Mouse (Mus musculus) heart, adult 2 months (tissue): ENCODE measurements at regions not wholly inside any gene's neighbourhood (a gene's known extent, or its start where the extent isn't known, plus 50 kb on each side); places are given as distances from the start of the nearest gene placed in this dataset.

Experiments
- CTCF ChIP-seq: fragments of 200-600 bp; IDR thresholded peaks from 2 replicates; pipeline ENCODE4 v1.8.1; 2022; ENCODE audit warnings: antibody characterized with exemption, mild to moderate bottlenecking, moderate library complexity
- EP300 ChIP-seq: fragments of 200-500 bp; IDR thresholded peaks from 2 replicates; pipeline ENCODE4 v1.6.1; 2011; ENCODE audit warnings: low read depth, low read length, control low read depth; ENCODE audit not compliant: insufficient read depth

DNA sequence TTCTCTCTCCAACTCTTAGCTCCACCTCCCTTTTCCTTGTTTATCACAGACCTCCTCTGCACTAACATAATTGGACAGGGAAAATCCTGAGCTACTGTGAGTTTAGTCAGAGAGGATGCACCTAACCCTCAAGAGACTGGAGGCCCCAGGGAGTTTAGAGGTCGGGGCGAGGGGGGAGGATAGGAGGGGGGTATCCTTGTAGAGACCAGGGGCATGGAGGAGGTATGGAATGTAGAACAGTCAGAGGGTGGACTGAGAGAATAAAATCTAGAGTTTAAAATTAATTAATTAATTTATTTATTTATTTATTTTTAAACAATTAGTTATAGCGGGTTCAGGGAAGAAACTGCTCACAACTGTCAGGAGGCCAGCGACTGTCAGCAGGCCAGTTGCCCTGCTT is 192.9 kb upstream of the Zc3h15 start:
- TF ChIP-seq CTCF (no peak), EP300 (no peak)
